Mouse (Mus musculus) T-helper 17 cell (primary cell): ENCODE data around the gene Gm45062.

Experiments
- in situ Hi-C, 2 experiments: fragments of 300-600 bp; cut with MboI, MseI; formaldehyde crosslinking; loops; 1 replicate in 1 of 2; 2 replicates in 1 of 2; pipeline ENCODE4 v1.15.1; 2025; ENCODE audit warnings: high pct_unique_total_duplicates in 2 of 2

The Gm45062 gene

DNA sequence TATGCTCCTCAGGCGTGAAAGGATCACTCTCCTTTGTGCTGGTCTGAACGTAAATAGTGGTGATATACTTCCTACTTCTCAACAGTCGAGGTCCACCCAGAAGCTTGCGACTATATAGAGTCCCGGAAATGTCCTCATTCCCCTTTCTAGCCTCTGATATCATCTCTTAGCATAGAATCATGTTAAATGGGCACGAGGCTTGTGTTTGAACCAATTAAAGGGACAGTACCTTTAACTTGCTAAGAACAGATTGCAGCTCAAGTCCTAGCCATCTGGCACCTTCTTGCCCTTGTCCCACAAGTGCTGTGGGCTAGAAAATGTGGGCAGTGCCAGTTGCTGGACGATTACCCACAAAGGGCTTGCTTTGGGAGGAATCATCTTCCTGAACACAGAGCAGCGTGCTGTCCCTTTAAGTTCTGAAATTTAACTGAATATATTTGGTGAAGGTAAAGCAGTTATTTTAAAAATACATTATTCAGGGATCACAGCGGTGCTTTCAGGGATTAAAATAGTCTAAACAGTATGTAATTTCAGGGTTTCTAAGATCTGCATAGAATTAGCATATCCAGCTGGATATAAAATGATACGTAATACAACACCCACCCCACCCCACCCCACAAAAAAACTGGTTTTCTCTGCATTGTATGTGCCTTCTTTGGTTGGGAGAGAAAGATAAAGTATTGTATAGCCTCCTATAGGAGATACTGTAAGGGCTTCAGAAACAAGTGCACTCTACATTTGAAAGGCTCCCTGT, 153.8 kb downstream of the Gm45062 start:
- in situ Hi-C loops = no loop called here

DNA sequence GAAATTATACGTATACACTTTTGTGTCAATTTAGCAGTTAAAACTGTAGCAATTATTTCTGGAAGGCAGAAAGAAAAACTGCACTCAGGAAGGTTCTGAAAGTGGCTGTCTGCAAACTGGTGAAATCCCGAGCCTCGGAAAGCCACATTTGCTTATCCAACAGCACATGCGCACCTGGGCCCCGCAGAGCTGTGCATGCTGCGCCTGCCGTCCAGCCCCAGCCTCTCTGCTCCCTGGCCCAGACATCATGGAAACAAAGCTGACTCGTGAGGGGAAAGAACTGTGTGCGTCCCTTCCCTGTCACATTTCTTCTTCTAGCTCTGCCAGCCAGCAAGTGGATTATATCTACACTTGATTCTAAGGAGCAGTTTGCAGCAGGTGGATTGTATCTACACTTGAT, 154.8 kb downstream of the Gm45062 start:
- in situ Hi-C loops = no loop called here

DNA sequence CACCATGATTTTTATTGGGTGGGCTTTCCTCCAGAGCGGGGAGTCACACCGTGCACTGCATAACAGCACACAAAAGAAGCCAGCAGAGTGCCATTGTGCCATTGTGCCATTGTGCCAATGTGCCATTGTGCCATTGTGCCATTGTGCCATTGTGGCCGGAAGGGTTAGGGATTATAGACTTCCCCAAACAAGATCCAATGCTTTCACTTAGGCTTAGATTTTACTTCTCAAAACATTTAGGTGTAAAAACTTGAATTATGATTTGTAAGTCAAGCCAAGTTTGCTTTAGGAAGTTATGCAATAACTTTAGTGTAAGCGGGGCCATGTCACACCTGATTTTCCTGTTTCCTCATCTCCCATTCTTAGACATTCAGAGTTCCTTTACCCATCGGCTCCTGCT, 156.6 kb downstream of the Gm45062 start:
- in situ Hi-C loops = no loop called here

DNA sequence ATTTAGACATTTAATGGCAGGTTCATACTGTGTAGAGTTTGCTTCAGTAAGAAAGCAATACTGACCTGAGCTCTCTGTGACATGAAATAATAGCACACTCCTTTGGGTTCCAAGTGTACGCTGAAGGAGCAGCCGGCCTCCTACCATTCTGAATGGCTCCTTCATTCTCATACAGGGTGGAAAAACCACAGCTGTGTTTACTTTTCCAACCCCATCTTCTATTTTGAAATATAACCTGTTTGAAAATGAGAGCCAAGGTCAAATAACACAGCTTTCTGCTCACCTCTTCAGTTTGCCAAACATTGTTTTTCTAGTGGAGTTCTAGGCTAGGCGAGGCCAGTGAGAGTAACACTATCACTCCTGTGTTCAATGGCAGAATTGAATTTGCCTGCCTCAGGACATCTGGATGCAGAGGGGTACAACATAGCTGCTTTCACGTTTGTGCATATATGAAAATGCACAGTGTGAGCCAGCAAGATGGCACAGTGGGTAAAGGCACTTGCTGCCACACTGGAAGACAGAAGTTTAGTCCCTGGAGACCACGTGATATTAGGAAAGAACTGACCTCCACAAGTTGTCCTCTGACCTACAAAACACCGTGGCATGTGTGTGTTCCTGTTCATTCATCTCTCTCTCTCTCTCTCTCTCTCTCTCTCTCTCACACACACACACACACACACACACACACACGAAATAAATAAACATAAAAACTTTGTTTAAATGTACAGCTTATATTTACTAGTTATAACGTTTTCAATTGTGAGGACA, 157.7 kb downstream of the Gm45062 start:
- in situ Hi-C loops = no loop called here

DNA sequence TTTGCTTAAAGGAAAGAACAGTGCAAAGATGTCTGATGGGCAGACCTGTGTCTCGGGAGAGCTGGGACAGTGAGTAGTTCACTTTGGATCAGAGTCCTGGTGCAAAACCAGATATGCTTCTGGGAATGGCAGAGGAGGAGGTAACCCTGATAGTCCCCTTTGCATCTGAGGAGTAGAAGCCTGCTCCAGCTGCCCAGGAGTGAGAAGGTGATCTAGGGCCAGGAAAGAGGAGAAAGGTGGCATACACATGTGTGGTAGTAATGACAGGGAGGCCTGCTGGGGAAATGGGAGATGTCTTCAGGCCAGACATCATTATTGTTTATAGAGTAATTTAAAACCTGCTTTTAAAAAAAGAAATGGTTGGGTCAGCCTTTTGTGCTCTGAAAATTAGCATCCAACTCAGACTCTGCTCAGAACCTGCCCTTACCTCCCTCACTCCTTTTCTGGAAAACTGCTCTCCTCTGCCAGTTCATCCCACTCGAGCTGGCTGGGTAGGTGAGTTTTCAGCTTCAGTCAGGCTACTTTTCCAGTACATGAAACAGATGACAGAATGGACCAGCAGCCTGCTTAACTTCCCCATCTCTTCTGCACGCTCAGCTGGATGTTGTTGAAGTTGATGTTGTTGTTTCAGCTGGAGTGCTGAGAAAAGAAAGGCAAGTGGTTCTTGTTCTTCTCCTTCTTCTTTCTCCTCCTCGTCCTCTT, 160.4 kb downstream of the Gm45062 start:
- in situ Hi-C loops = no loop called here

DNA sequence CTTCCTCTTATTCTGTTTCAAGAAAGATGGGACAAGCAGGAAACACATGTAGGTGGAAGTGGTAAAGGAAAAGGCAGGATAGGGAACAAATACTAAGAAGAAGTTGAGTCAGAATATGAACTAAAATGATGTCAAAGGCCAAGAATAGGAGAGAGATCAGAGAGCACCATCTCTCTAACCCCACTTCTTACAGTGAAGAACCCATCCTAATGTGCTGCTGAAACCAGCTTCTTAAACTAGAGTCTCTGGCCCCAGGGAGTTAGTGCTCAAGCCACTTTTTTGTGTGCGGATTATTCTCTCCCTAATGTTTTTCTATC, 160.9 kb downstream of the Gm45062 start:
- in situ Hi-C loops = no loop called here

DNA sequence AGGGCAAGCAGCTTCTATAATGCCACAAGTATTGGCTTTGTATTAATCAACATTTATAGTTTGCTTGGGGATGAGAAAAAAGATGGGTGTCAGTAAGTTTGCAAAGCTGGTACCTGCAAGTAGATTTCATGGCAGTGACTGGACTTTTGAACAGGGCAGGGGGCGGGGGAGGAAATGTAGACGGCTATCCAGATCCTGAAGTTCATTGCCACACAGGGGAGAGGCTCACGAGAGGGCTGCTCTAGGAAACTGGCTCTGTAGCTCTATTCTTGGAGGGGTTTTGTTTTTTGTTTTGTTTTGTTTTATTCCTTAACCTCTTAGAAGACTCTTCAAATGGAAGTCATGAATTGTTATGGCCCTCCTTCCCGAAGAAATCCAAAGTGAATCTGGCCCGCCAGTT, 162.2 kb downstream of the Gm45062 start:
- in situ Hi-C loops = no loop called here

DNA sequence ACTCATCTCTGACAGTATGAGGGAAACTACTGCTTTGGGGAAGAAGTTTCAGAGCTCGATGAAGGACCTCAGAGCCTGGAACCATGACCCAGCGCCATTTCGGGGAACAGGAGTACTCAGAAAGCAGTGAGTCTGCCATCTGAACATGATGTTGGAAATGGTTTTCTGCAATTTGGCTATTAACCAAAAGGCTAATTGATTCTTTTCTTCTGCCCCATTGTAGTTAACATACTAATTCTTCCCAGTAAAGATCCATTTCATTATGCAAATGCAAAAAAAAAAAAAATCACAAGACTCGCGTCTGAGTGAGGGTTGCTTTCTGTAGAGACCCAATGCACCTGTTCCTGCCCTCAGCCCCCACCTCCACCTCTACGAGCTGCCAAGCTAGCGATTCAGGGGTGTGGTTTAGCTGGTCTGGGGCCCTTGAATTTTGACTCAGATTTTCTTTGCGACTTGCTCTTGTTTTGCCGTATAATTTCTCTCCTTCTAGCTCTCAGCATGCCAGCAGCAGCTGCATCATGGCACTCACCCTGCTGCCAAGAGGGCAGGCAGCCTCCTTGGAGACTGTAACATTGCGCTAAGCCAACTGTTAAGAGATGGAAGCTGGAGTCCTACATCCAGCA, 162.8 kb downstream of the Gm45062 start:
- in situ Hi-C loops = no loop called here

DNA sequence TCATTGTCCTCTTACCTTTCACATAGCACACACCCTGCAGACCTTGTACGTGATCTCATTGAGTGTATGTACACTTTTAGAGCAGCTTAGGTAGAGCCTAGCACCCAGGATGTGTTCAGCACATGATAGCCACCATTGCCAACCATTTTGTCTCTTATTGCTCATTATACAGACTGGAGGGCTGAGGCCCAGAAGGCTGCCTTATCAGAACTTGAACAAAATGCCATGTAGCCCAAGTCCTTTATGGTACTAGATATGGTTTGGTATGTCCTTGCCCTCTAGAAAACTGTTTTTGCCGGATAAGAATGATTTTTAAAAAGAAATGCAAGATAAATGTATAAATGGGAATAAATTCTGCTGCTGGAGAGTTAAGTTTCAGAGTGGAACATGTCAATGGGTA, 163.9 kb downstream of the Gm45062 start:
- in situ Hi-C loops = no loop called here

DNA sequence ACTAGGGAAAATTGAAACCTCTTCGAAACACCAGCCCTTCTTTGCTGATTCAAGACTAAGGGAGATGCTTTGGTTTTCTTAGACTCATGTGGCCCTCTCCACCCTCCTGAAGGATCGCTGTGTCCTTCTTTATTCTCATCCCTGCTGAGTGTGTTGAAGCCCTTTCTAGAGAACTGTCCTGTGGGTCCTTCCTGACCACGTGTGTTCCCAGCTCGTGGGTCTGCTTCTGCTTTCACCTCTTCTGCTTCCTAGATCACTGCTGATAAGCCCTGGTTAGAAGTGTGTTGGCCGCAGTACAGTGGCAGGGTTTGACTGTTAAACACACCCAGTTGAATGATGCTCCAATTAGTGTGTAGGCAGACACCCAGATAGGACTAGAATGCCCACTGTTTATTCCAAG, 168.4 kb downstream of the Gm45062 start:
- in situ Hi-C loops = no loop called here

DNA sequence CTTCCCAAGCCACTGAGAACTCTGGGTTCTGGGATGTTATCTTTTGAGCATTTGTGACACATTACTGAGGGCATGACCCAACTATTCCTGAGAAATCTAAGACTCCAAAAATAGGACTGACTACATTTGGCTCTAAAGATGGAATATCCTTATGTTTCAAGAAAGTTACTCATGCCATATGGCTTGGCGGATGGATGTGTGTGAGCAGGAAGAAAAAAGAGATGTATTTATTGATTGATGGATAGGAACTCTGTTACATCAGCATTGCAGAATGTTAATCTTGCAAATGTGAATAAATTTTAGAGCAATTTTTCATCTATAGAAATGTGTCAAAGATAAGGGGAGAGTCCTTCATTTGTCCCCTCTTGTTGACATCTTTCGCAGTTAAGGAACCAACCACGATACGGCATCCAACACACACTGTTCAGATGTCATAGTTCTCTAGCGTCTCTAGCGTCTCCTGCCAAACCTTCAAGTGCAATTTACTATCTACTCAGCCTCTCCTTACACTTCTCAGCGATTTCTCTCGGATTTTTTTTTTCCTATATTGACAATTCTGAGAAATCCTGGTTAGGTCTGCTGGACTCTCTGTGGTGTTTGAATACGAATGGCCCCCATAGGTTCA, 171.5 kb downstream of the Gm45062 start:
- in situ Hi-C loops = no loop called here

DNA sequence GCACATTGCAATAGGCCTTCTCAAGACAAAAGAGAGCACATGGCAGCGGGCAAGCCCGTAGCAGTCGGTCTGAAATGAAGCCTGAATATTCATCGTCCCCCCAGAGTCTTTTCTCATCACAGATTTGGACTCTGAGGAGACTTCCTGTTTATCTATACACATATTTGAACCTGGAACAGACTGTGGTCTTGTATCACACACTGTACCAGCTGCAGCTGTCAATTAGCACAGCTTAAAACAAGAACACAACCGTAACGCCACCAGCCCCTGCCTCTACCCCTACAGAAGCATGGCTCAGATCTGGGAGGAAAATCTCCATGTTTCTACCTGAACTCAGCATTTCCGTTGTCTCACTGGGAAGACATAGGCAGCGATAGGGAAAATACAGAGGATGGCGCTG, 173.9 kb downstream of the Gm45062 start:
- in situ Hi-C loops = no loop called here

DNA sequence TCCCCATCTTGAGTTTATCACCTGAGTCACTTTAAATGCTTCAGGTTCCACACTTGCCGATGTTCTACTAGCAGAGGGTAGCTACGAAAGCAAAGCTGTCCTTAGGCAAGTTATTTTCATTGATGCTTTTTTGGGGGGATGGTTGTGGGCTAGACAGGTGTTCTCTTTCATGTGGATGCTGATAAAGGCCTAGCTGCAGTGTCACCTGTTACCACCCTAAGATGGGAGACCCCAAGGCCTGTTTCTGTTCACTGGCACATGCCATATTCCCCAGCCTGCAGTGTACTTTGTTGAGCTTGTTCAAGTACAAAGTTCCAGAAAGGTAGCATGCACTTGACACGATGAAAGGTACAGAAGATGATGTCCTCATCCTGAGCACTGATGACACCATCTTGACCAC, 178.7 kb downstream of the Gm45062 start:
- in situ Hi-C loops = no loop called here

DNA sequence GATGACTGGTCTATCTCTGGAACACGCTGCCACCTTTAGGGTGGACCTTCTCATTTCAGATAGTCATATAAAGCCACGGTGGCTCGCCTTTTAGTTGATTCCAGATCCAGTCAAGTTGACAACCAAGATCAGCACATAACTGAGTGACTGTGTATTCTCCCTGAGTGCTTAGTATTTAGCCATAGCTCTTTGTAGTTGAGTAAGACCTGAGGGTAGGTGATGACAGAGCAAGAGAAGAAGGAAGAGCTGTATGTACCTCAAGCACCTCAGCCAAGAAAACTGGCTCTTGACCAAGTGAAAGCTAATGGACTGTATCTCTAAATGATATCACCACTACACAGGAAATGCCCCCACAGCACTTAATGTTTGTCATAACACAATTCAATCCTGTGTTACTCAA, 182.6 kb downstream of the Gm45062 start:
- in situ Hi-C loops = no loop called here

DNA sequence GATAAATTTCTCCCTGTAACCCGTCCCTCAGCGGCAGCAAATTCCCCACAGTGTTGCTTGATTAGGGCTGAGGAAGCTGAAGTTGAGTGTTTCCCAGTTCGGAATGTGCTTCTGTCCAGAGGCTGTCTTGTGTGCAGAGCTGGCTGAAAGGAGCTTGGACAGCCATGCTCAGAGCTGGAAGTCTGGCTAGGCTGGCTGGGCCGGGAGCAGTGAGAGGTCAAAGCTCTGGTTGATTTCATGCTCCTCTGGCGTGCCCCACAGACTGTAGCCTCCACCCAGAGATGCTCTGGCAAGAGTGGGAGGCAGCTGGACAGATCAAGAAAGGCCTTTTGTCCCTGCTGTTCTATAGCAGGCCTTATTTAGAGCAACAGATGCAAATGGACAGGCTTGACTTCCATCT, 187.5 kb downstream of the Gm45062 start:
- in situ Hi-C loops = no loop called here

DNA sequence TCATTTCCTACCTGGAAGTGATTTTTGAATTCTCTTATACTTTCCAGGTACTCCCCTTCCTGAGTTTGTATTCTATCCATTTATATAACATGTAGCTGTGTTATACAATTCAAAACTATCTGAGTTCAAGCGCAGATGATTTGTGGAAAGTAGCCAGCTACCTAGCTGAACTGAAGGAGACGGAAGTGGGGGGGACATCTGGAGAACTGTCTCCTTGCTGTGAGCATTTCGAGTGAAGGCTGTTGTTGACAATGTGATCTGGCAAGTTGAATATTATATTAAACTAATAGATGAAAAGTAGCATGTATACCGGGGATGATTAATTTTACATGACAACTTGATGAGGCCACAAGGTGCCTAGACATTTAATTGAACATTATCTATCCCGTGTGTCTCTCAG, 196.3 kb downstream of the Gm45062 start:
- in situ Hi-C loops = no loop called here

DNA sequence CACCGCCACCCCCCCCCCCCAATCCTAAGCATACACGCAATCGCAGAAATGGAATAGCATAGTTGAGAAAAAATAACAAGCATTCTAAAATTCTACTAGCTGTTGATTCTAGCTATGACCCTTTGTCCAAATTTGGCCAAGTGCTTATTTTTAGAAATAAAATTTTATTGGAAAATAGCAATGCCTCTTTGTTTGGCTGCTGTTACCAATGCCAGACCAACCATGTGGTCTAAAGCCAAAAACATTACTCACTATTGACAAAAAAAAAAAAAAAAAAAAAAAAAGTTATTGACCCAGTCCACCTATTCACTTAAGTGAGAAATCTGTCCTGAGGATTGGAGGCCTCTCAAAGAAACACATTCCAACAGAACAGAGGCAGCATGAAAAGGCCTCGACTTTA, 199.3 kb downstream of the Gm45062 start:
- in situ Hi-C loops = no loop called here

DNA sequence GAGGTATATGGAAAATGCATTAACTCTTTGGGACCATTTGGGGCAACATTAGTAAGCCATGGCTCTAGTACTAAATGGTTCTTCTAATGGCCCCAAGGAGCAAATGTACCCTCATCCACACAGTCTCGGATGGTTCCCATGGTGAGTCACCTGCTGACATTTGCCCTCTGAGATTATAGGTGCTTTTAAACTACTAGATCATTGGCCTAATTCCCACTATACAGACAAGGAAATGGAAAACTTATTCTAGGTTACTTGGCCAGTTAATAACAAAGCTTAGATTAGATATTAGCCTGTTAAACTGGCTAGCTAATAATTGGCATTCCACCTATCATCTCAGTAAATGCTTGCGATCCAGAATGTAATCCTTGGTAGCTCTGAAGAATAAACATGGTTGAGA, 203.2 kb downstream of the Gm45062 start:
- in situ Hi-C loops = no loop called here

DNA sequence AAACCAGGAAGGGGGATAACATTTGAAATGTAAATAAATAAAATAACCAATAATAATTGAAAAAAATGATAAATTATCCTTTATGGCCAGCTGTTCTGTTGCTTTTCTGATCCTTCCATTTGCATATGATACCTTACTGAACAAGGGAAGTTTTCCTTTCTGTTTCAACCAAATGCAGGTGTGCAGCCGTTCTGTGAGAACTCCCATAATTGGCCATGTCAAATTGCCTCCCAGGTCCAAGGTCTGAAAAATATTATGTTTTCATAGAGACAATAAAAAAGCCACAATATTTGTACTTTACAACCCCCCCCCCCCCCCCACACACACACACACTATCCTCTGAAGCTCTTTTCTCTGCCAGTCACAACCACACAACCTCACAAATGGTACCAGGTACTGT, 206.1 kb downstream of the Gm45062 start:
- in situ Hi-C loops = no loop called here

DNA sequence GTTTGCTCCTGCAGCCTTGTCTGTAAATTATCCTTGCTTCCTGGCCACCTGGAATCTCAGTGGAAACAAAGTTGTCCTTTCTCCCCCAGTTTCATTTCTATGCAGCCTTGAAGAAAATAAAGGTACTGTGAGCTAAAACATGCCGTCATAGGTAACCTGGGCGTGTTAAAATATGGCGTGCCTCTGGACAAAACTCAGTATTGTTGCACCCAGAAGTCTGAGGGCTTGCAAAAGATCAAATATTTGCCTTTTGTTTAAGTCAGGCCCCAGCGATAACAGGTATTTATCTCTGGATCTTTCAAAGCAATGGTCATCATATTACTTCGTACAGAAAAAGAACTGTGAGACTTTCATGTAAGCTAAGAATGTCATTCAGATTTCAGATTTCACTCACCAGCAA, 206.7 kb downstream of the Gm45062 start:
- in situ Hi-C loops = no loop called here

DNA sequence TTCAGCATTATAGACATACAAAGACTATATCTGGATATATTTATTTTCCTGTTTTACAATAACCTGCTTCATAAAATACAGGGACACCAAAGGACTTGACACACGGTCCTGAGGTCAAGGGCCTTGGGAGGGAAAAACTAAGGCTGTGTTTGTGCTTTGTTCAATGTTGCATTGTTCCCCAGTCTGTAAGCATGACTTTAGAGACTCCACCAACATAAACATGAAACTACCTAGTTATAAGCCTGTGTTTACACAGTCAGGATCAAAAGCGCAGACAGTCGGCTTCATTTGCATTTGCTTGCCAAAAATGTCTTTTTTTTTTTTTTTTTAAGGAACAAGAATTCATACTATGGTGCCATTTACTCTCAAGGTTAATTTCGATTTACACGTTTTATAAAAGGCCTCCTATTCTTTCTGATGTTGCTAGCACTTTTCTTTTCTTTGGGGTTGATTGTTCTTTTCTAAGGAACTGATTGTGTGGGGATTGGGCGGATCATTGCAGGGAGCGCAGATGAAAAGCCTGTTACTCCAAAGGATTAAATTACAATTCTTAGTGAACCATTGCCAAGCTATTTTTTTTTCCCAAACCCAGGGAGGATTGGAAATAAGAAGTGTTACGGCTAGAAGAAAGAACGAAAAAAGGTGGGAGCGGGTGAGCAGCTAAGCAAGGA, 208.6 kb downstream of the Gm45062 start:
- in situ Hi-C loops = no loop called here
